Mouse (Mus musculus): ENCODE measurements at regions not wholly inside any gene's neighbourhood (a gene's known extent, or its start where the extent isn't known, plus 50 kb on each side); places are given as distances from the start of the nearest gene placed in this dataset.

GRCm38 (mm10) chr13:26594313-26594712 is 175.7 kb downstream of the Hdgfl1 start:
- no peaks in the 10 kb centered on the region for H3K36me3 ChIP-seq (replicated peaks; ENCODE audit: low read length)
- 0 out of 2 replicates have a peak, but pooled peaks cover 3% of the 10 kb centered on the region for H3K9me3 ChIP-seq
- H3K27me3 ChIP-seq (replicated peaks), result no peaks in the 10 kb centered on the region
- TF ChIP-seq FLI1 (IDR thresholded peaks at IDR 0.05; ENCODE audit: low read length), result no peak
- no peak for TF ChIP-seq GATA1 (IDR thresholded peaks at IDR 0.05; ENCODE audit: borderline replicate concordance, low read length)
- no peaks in the 10 kb centered on the region for H3K4me1 ChIP-seq
- H3K4me3 ChIP-seq (replicated peaks), result no peak overlapping the region

DNA sequence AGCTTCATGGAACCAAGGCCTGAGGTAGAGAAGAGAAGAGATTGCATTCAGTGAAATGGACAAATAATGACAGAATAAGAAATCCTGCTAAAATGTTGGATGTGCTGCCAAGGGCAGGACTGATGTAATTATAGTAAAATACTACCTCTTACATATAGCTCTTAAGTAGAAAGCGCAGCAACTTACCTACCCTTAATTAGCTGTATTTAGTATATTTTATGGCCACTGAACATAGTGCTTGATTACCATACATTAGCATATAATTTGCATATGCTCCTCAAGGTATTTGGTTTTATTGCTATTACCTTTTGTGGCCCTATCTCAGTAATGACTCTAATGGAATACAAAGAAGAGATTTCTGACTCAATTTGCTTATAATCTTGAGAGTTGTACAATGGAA is 176.2 kb downstream of the Hdgfl1 start:
- no peaks in the 10 kb centered on the region for H3K27me3 ChIP-seq (replicated peaks)
- H3K9me3 ChIP-seq, result 0 out of 2 replicates have a peak, but pooled peaks cover 3% of the 10 kb centered on the region
- TF ChIP-seq FLI1 (IDR thresholded peaks at IDR 0.05; ENCODE audit: low read length) (no peak), GATA1 (IDR thresholded peaks at IDR 0.05; ENCODE audit: borderline replicate concordance, low read length) (no peak)
- H3K4me1 ChIP-seq, result no peaks in the 10 kb centered on the region
- H3K36me3 ChIP-seq (replicated peaks; ENCODE audit: low read length), result no peaks in the 10 kb centered on the region
- no peak overlapping the region for H3K4me3 ChIP-seq (replicated peaks)

- Histone ChIP-seq H3K9me3 (peaks cover 10% of the 10 kb centered on the region), H3K4me1 (0 out of 2 replicates have a peak, but pooled peaks cover 3% of the 10 kb centered on the region), H3K36me3 (replicated peaks; ENCODE audit: low read length) (no peaks in the 10 kb centered on the region), H3K4me3 (replicated peaks) (no peak overlapping the region), H3K27me3 (replicated peaks) (no peaks in the 10 kb centered on the region)
- TF ChIP-seq FLI1 (IDR thresholded peaks at IDR 0.05; ENCODE audit: low read length), result no peak
- no peak for TF ChIP-seq GATA1 (IDR thresholded peaks at IDR 0.05; ENCODE audit: borderline replicate concordance, low read length)
Measured at GRCm38 (mm10) chr13:26575890-26576543, 193.9 kb downstream of the Hdgfl1 start.

GRCm38 (mm10) chr13:26569422-26569821 is 200.5 kb downstream of the Hdgfl1 start:
- 0 out of 2 replicates have a peak, but pooled peaks cover 3% of the 10 kb centered on the region for H3K4me1 ChIP-seq
- no peak overlapping the region for H3K4me3 ChIP-seq (replicated peaks)
- no peak for TF ChIP-seq GATA1 (IDR thresholded peaks at IDR 0.05; ENCODE audit: borderline replicate concordance, low read length)
- TF ChIP-seq FLI1 (IDR thresholded peaks at IDR 0.05; ENCODE audit: low read length), result no peak
- no peaks in the 10 kb centered on the region for H3K36me3 ChIP-seq (replicated peaks; ENCODE audit: low read length)
- peaks cover 4% of the 10 kb centered on the region for H3K9me3 ChIP-seq
- no peaks in the 10 kb centered on the region for H3K27me3 ChIP-seq (replicated peaks)

GRCm38 (mm10) chr13:26564941-26565862 is 204.8 kb downstream of the Hdgfl1 start:
- Histone ChIP-seq H3K36me3 (replicated peaks; ENCODE audit: low read length) (no peaks in the 10 kb centered on the region), H3K27me3 (replicated peaks) (no peaks in the 10 kb centered on the region), H3K9me3 (no peaks in the 10 kb centered on the region), H3K4me3 (replicated peaks) (no peak overlapping the region), H3K4me1 (no peaks in the 10 kb centered on the region)
- TF ChIP-seq GATA1 (IDR thresholded peaks at IDR 0.05; ENCODE audit: borderline replicate concordance, low read length) (no peak), FLI1 (IDR thresholded peaks at IDR 0.05; ENCODE audit: low read length) (no peak)

DNA sequence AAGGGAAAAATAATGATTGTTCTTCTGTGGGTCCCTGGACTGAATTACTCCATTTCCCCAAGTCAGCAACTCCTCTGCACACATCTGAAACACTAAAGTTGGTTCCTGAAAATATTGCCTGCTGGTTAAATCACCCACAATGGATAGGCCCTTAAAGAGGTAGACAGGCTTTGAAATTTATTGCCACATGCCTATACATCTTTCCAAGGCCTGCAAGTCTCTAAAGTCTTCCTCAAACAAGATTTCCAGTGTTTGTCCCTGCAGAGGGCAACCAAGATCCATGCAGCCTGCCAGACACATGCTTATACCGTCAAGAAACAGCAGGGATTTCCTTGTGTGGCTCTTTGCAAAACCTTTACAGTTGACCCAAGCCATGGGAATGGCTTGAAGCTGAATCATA is 211.6 kb downstream of the Hdgfl1 start:
- TF ChIP-seq GATA1 (IDR thresholded peaks at IDR 0.05; ENCODE audit: borderline replicate concordance, low read length), result no peak
- TF ChIP-seq FLI1 (IDR thresholded peaks at IDR 0.05; ENCODE audit: low read length), result no peak
- H3K4me3 ChIP-seq (replicated peaks), result no peak overlapping the region
- no peaks in the 10 kb centered on the region for H3K36me3 ChIP-seq (replicated peaks; ENCODE audit: low read length)
- H3K27me3 ChIP-seq (replicated peaks), result no peaks in the 10 kb centered on the region
- H3K4me1 ChIP-seq, result no peaks in the 10 kb centered on the region; the same call in 1 of the 2 replicates
- no peaks in the 10 kb centered on the region for H3K9me3 ChIP-seq

GRCm38 (mm10) chr13:26554266-26554665 is 215.7 kb downstream of the Hdgfl1 start:
- no peaks in the 10 kb centered on the region for H3K36me3 ChIP-seq (replicated peaks; ENCODE audit: low read length)
- TF ChIP-seq FLI1 (IDR thresholded peaks at IDR 0.05; ENCODE audit: low read length), result no peak
- no peak for TF ChIP-seq GATA1 (IDR thresholded peaks at IDR 0.05; ENCODE audit: borderline replicate concordance, low read length)
- no peaks in the 10 kb centered on the region for H3K9me3 ChIP-seq
- no peak overlapping the region for H3K4me3 ChIP-seq (replicated peaks)
- no peaks in the 10 kb centered on the region for H3K27me3 ChIP-seq (replicated peaks)
- H3K4me1 ChIP-seq, result no peaks in the 10 kb centered on the region

GRCm38 (mm10) chr13:26552122-26552521 is 217.8 kb downstream of the Hdgfl1 start:
- no peak for TF ChIP-seq FLI1 (IDR thresholded peaks at IDR 0.05; ENCODE audit: low read length)
- TF ChIP-seq GATA1 (IDR thresholded peaks at IDR 0.05; ENCODE audit: borderline replicate concordance, low read length), result no peak
- no peaks in the 10 kb centered on the region for H3K9me3 ChIP-seq
- no peaks in the 10 kb centered on the region for H3K27me3 ChIP-seq (replicated peaks)
- no peaks in the 10 kb centered on the region for H3K36me3 ChIP-seq (replicated peaks; ENCODE audit: low read length)
- no peak overlapping the region for H3K4me3 ChIP-seq (replicated peaks)
- no peaks in the 10 kb centered on the region for H3K4me1 ChIP-seq

DNA sequence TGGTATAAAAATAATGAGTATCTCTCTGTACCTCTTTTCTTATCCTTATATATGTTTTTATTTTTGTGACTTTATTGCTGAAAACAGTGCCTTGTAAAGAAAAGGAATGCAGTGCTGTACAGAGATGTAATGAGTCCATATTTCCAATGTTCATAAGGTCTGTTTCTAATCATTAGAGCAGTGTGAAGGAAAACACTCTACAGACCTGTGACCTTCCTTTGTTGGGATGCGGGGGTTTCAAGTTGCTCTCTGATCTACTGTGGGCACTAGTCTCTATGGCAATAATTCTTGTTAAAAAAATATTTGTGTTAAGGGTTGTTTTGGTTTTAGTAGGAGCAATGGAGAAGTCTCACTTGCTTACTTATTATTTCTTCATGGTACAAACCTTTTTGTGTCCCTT is 231.0 kb downstream of the Hdgfl1 start:
- Histone ChIP-seq H3K4me1 (no peaks in the 10 kb centered on the region), H3K4me3 (replicated peaks) (no peak overlapping the region), H3K36me3 (replicated peaks; ENCODE audit: low read length) (no peaks in the 10 kb centered on the region), H3K9me3 (peaks cover 7% of the 10 kb centered on the region; the same call in 1 of the 2 replicates), H3K27me3 (replicated peaks) (no peaks in the 10 kb centered on the region)
- TF ChIP-seq FLI1 (IDR thresholded peaks at IDR 0.05; ENCODE audit: low read length), result no peak
- TF ChIP-seq GATA1 (IDR thresholded peaks at IDR 0.05; ENCODE audit: borderline replicate concordance, low read length), result no peak

DNA sequence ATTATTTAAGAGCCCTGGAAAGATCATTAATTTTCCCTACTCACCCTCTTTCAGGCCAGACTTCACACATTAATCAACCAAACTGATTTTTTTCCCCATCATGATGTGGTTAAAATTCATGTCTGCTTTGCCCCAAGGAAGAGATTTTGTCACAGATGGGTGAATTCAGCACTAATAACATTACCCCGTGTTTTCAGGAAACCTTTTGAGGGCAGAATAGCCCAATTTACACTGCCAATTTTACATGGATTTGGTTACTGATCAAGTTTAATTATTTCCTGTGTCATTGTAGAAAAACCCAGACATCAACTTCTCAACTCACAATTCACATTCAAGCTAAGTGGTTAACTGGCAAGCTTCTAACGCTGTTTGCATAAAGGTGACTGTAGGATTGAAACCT is 233.4 kb downstream of the Hdgfl1 start:
- H3K36me3 ChIP-seq (replicated peaks; ENCODE audit: low read length), result no peaks in the 10 kb centered on the region
- H3K9me3 ChIP-seq, result peaks cover 7% of the 10 kb centered on the region; the same call in 1 of the 2 replicates
- no peaks in the 10 kb centered on the region for H3K4me1 ChIP-seq
- no peaks in the 10 kb centered on the region for H3K27me3 ChIP-seq (replicated peaks)
- TF ChIP-seq GATA1 (IDR thresholded peaks at IDR 0.05; ENCODE audit: borderline replicate concordance, low read length) (no peak), FLI1 (IDR thresholded peaks at IDR 0.05; ENCODE audit: low read length) (no peak)
- no peak overlapping the region for H3K4me3 ChIP-seq (replicated peaks)

All from megakaryocyte, embryonic 14.5 days (primary cell).